Mouse (Mus musculus) lung, adult 10 weeks (tissue): ENCODE results near the gene Disc1. TPM values are rescaled to one million over a fixed set of nuclear protein-coding genes. Genes with fewer than 3 reads are reported as not detected.

Source experiments
- polyA plus RNA-seq: library from polyadenylated mRNA; stranded (reverse); fragments of 350-450 nt; fragmentation: Illumina TruSeq; extraction: RNeasy Lipid Tissue Mini Kit (QIAGEN cat#74804); gene quantifications from one replicate; pipeline ENCODE4 v1.2.3, GENCODE M21; 2014; ENCODE audit warnings: low read depth, low replicate concordance; ENCODE audit not compliant: insufficient read depth

The Disc1 gene
- polyA plus RNA-seq = 0.41 TPM

GRCm38 (mm10) chr8:125053505-125054435 is at the start of gene Disc1:
TSS of gene Disc1 (plus strand) at chr8:125054195.

DNA sequence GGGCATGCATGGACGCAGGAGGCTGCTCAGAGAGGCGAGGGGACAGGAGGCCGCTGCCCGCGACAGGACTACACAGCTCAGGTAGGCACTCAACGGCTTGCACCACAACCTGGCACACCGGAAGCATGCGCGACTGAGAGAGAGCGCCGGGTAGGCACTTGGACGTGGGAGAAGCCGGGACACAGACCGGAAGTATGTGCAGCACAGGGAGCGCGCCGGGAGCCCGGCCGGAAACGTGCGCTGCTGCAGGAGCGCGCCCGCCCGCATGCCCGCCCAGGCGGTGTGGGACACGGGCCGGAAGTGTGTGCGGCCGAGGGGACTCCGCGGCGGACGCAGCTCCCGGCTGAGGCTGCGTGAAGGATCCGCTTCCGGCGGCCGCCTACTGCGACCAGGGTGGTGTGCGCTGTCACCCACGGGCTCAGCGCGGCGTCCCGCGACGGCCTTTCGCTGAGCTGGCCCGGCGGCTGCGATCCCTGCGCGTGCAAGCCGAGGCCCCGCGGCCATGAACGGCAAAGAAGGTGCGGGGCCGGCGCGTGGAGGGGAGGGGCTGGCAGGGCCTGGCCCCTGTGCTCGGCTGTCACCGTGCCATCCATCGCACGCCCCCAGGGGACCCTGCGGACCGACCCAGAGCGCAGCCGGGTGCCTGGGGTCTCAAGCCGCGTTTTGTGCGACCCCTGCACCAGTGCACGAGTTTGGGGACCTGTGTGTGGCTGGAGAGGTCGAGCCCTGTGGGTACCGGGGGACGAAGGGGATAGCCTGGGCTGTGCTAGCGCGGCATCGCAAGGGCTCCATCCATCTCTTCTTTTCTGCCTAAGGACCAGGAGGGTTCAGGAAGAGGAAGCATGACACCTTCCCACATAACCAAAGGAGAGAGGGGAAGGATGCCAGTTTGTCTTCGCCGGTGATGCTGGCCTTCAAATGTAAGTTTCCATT is 41.0 kb upstream of the Disc1 start, which contains the start of gene Tsnax:
Gene Tsnax (plus strand): TSS at position 303 of the 933 bp plus-strand sequence.

Other genes starting within 250 kb of the Disc1 start
- 38.5 TPM for gene Gnpat, start 191.2 kb upstream of the Disc1 start, polyA plus RNA-seq
- gene 2810004N23Rik, start 191.1 kb upstream of the Disc1 start, polyA plus RNA-seq = 14.4 TPM
- 7.6 TPM for gene Exoc8, start 156.5 kb upstream of the Disc1 start, polyA plus RNA-seq
- 8.8 TPM for gene Sprtn, start 156.3 kb upstream of the Disc1 start, polyA plus RNA-seq
- gene Egln1, start 104.9 kb upstream of the Disc1 start, polyA plus RNA-seq = 30.1 TPM
- gene Tsnax, start 41.2 kb upstream of the Disc1 start, polyA plus RNA-seq = 50.0 TPM